In the genomic region with DNA sequence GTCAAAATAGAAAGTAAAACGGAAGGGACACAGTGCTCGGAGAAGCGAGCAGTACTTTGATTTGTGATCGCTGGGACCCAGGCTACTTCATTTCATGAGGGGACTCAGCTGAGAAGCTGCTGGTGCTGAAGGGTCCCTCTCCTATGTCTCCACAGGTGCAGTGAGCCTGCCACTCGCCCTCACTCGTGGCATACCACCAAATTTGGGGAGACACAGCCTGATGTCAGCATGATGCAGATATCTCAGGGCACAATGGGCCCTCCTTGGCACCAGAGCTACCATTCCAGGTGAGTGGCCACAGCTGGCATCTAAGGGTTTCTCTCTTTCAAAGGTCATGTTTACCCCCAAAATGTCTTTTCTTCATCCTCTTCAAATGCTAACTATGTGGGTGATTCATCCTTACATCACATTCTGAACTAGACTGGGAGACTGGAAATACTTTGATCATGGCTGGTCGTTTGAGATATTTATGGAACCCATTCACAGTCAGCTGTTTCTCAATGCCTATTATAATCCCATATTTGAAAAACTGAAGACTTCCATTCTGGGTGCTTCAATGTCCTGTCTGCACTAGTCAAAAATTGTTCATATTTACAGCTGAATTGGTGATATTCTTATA, we compare ENCODE assay signal across 22 mouse cellular contexts.
DNase-seq lines count a peak whose midpoint lies in the region; ATAC-seq and TF ChIP-seq lines count a peak whose summit lies in the region.
"Had no signal": no experiment of that assay in that cellular context is flagged by ENCODE, and none has a peak within 500 bp of the region (broad histone marks: within the 10 kb centered on the region; RNA-seq: fewer than 3 reads in every experiment).

No protein-coding gene starts in this region.

- H3K27me3 ChIP-seq in heart, embryonic 14.5 days (ENCODE audit: control insufficient read depth, insufficient read depth, low read length): no peaks in the 10 kb centered on the region
- no peaks in the 10 kb centered on the region for H3K27me3 ChIP-seq in myocyte (ENCODE audit: control insufficient read depth, insufficient read depth, insufficient read length)
- H3K27me3 ChIP-seq in hindbrain, embryonic 10.5 days (ENCODE audit: insufficient read depth, poor library complexity, severe bottlenecking): no peaks in the 10 kb centered on the region
- H3K27me3 ChIP-seq: midbrain, embryonic 15.5 days; neural tube, embryonic 15.5 days had no signal

- no peak for DNase-seq in gastrocnemius, adult 2 months
- DNase-seq in gastrocnemius, postnatal 10 days: no peak
- DNase-seq in heart, adult 18-20 months: no peak
- DNase-seq in Muller cell, postnatal 12 days (ENCODE audit: inconsistent ontology term): peak; percentile 62
- no peak for DNase-seq in layer of hippocampus, postnatal 14 days (ENCODE audit: low spot score in 2 of 2)
- DNase-seq in hindbrain, embryonic 10.5 days (ENCODE audit: low spot score): no peak
- DNase-seq: cerebellum, adult 11-12 months; cerebellum, postnatal 25 days; embryo, embryonic 11 days; kidney, adult 18-20 months; kidney, postnatal 14 days; liver, postnatal 0 days; thymus, adult 18-20 months had no signal

- 44% methylated on average over 7 of the region's 7 CpGs for WGBS in heart, embryonic 14.5 days
- WGBS in hindbrain, embryonic 10.5 days: 90% methylated on average over 7 of the region's 7 CpGs

- H3K4me1 ChIP-seq in heart, embryonic 14.5 days (ENCODE audit: control insufficient read depth in 2 of 2, insufficient read depth in 2 of 2, low read length in 2 of 2): peaks cover 38 to 68% of the 10 kb centered on the region in 2 experiments
- H3K4me1 ChIP-seq in hindbrain, embryonic 10.5 days (replicated peaks): peaks cover 19% of the 10 kb centered on the region
- H3K4me1 ChIP-seq: megakaryocyte, embryonic 14.5 days; midbrain, embryonic 15.5 days had no signal

- no peak for ATAC-seq in heart, embryonic 14.5 days (ENCODE audit: insufficient number of reproducible peaks, insufficient read depth, low FRiP score, low read depth)
- ATAC-seq: forebrain, embryonic 16.5 days; hindbrain, postnatal 0 days; liver, postnatal 0 days had no signal

- H3K27ac ChIP-seq in gastrocnemius, adult 2 months: peak overlapping the region; percentile 38; the same call in 1 of the 2 replicates
- H3K27ac ChIP-seq in heart, embryonic 14.5 days (replicated peaks in 1 of 2; ENCODE audit: control insufficient read depth in 1 of 2, insufficient read depth in 1 of 2, low read depth in 2 of 2, low read length in 2 of 2): peak overlapping the region; percentile 69 to 73
- no peak overlapping the region for H3K27ac ChIP-seq in hindbrain, embryonic 10.5 days
- H3K27ac ChIP-seq: hindbrain, postnatal 0 days; layer of hippocampus, adult 2 months; limb, embryonic 10.5 days; midbrain, embryonic 15.5 days; neural tube, embryonic 15.5 days had no signal

- H3K4me3 ChIP-seq in gastrocnemius, adult 2 months: peak overlapping the region; percentile 58
- H3K4me3 ChIP-seq in heart, embryonic 14.5 days (ENCODE audit: control insufficient read depth in 1 of 2, insufficient read depth in 1 of 2, low read depth in 1 of 2, low read length in 2 of 2): no peak overlapping the region
- H3K4me3 ChIP-seq in myocyte: no peak overlapping the region
- no peak overlapping the region for H3K4me3 ChIP-seq in hindbrain, embryonic 10.5 days
- H3K4me3 ChIP-seq: layer of hippocampus, adult 2 months; limb, embryonic 10.5 days; megakaryocyte, embryonic 14.5 days; midbrain, embryonic 15.5 days; neural tube, embryonic 15.5 days had no signal

- H3K79me2 ChIP-seq in myocyte (ENCODE audit: control insufficient read depth, insufficient read depth): no peaks in the 10 kb centered on the region

- intact Hi-C loops in gastrocnemius, adult 2 months (cut with DNase I): no loop called here

- H3K9me3 ChIP-seq in heart, embryonic 14.5 days (ENCODE audit: control insufficient read depth, low read length): no peaks in the 10 kb centered on the region
- H3K9me3 ChIP-seq in hindbrain, embryonic 10.5 days: no peaks in the 10 kb centered on the region
- H3K9me3 ChIP-seq: limb, embryonic 10.5 days; megakaryocyte, embryonic 14.5 days; midbrain, embryonic 15.5 days; neural tube, embryonic 15.5 days had no signal

- peak overlapping the region; percentile 49 for H3K4me2 ChIP-seq in heart, embryonic 14.5 days (ENCODE audit: low read length)
- peak overlapping the region; percentile 67 for H3K4me2 ChIP-seq in myocyte (ENCODE audit: low read depth)
- H3K4me2 ChIP-seq: midbrain, embryonic 15.5 days; neural tube, embryonic 15.5 days had no signal

- no peak overlapping the region for H3ac ChIP-seq in myocyte (ENCODE audit: control insufficient read depth, insufficient read length)

- H3K9ac ChIP-seq in heart, embryonic 14.5 days (ENCODE audit: low read length): peak overlapping the region; percentile 22; the same call in 1 of the 2 replicates
- H3K9ac ChIP-seq: liver, postnatal 0 days; midbrain, embryonic 15.5 days; neural tube, embryonic 15.5 days had no signal

- H3K36me3 ChIP-seq in heart, embryonic 14.5 days (ENCODE audit: control insufficient read depth, insufficient read depth, low read length): peaks cover 47% of the 10 kb centered on the region
- H3K36me3 ChIP-seq in myocyte (ENCODE audit: control insufficient read depth, insufficient read depth): no peaks in the 10 kb centered on the region
- peaks cover 50% of the 10 kb centered on the region for H3K36me3 ChIP-seq in hindbrain, embryonic 10.5 days
- H3K36me3 ChIP-seq: midbrain, embryonic 15.5 days; neural tube, embryonic 15.5 days had no signal

- no peak for TF ChIP-seq CTCF in gastrocnemius, adult 2 months (IDR thresholded peaks at IDR 0.05)

- no peak for TF ChIP-seq POLR2A in myocyte (IDR thresholded peaks at IDR 0.05; ENCODE audit: insufficient read length, low read depth)

TF ChIP-seq in myocyte, 11 proteins besides CTCF, POLR2A, EP300 and RAD21:
- TF ChIP-seq REST (IDR thresholded peaks at IDR 0.05; ENCODE audit: insufficient read depth, insufficient read length) (no peak), TCF12 (IDR thresholded peaks at IDR 0.05; ENCODE audit: insufficient read depth, poor library complexity, severe bottlenecking) (no peak), SRF (IDR thresholded peaks at IDR 0.05; ENCODE audit: control insufficient read depth, insufficient read length, low read depth) (no peak), E2F4 (IDR thresholded peaks at IDR 0.05; ENCODE audit: insufficient read depth) (no peak), TCF3 (IDR thresholded peaks at IDR 0.05; ENCODE audit: insufficient read length, low read depth) (no peak), POLR2AphosphoS2 (IDR thresholded peaks at IDR 0.05; ENCODE audit: insufficient read length, low read depth) (no peak), MAX (IDR thresholded peaks at IDR 0.05; ENCODE audit: low read depth) (no peak), USF1 (IDR thresholded peaks at IDR 0.05; ENCODE audit: low read depth) (no peak), MYOD1 (IDR thresholded peaks at IDR 0.05; ENCODE audit: control insufficient read depth in 1 of 3, insufficient read length in 2 of 3, low read depth in 2 of 3) (no peak), MYOG (IDR thresholded peaks at IDR 0.05; ENCODE audit: control insufficient read depth in 1 of 3, insufficient read depth in 1 of 3, insufficient read length in 2 of 3, low read depth in 2 of 3) (no peak), CEBPB (IDR thresholded peaks at IDR 0.05; ENCODE audit: insufficient read depth, poor library complexity, severe bottlenecking) (no peak)
TF ChIP-seq in myocyte: peak in this region for 0.
